Mouse (Mus musculus) adrenal gland, postnatal 10 days (tissue): ENCODE results near the gene Hmgcl. TPM values are rescaled to one million over a fixed set of nuclear protein-coding genes. Genes with fewer than 3 reads are reported as not detected.

Source experiments
- DNase-seq: peaks from one replicate; pipeline ENCODE4 v3.0.0; 2021; ENCODE audit warnings: mixed read lengths
- total RNA-seq, 2 experiments: library from RNA; stranded (reverse); gene quantifications; 2 replicates each; pipeline ENCODE4 v1.2.3; 2021

The Hmgcl gene
- total RNA-seq, 2 experiments from 2014 or later = 84.4 to 108 TPM

DNA sequence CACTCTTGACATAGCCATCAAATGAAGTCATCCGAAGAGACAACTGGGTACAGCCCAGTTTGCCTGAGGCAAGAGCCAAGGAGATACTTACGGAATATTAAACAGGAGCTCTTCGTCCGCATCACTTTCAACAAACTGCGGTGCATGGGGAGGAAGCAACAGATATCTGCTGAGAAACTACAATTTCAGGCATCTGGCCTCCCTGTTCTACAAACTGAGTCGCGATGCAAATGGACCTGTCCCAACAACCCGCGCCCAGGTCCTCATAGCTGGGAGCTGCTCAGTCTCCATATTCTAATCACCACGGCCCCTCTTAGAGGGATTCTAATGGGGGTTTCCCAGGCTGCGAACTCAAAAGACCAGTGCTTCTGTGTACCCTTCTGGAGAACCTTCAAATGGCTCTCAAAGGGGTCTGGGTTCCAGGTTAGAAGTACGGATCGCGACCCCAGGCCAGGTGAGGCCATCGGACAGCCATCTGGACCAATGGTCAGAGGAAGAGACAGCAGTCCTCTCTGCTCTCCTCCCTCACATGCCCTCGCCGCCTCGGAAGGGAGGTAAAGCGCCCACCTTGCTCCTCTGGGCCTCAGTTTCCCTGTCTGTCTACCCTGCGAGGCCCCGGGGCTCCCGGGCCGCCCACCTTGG is 40.2 kb downstream of the Hmgcl start:
- DNase-seq = no peak

DNA sequence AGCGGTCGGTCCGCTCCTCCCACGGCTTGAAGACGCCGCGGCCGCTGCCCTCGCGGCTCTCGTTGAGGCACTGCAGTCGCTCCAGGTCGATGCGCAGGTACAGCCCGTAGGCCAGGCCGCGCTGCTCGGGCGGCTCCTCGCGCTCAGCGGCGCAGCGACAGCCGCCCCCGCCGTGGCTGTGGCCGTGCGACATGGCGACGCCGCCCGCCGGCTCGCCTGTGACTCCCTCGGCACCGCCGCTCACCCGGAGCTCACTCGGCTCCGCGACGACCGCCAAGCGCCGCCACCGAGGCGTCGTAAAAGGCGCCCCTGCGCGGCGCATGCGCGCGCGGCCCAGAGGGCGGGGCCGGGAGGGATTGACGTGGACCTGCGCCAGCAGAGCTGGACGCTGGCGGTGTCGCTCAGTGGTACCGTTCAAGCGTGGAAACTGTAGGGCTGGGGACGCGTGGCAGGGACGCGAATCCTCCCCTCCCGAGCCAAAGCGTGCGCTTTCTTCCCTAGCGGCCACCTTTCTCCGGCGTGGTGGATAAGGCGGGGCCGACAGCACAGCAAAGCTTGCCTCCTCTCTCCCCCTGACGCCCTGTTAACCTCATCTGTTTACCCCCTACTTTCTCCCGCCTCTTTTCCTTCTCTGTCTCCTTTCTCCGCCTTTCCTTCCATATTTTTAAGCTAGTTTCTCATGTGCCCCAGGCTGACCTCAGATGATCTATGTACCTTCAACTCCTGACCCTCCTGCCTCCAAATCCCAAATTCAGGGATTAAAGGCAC is 40.9 kb downstream of the Hmgcl start, which contains the start of gene Pithd1:
TSS of gene Pithd1 (minus strand) at position 322 of the 768 bp plus-strand sequence.
- peak; percentile 95 for DNase-seq

DNA sequence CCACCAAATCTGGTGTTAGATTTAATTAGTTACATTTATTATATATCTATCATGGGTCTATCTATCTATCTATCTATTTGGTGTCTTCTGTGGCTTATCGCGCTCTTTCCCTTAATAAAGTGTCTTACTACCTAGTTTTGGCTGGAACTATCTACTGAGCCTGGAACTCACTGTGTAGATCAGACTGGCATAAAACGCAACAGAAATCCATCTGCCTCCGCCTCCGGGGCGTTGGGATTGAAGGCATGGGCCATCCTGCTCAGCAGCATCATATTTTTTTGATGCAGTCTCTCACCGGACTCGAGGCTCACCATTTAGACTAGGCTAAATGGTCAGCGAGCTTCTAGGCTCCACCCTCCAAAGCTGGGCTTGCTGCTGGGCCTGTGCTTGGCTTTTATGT is 41.5 kb downstream of the Hmgcl start:
- no peak for DNase-seq

DNA sequence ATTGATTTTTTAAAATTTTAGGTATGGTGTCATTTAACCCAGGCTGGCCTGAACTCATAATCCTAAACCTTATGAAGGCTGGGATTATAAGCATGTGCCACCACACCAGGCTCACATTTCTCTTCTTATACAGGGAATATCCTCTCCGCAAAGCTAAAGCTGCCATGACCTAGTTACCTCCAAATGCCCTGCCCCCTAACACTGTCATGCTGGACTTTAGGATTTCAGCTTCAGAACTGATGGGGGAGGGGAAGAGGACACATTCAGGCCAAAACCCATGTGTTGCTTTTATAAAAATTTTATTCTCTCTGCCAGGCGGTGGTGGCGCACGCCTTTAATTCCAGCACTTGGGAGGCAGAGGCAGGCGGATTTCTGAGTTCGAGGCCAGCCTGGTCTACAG is 47.7 kb downstream of the Hmgcl start:
- DNase-seq = no peak

DNA sequence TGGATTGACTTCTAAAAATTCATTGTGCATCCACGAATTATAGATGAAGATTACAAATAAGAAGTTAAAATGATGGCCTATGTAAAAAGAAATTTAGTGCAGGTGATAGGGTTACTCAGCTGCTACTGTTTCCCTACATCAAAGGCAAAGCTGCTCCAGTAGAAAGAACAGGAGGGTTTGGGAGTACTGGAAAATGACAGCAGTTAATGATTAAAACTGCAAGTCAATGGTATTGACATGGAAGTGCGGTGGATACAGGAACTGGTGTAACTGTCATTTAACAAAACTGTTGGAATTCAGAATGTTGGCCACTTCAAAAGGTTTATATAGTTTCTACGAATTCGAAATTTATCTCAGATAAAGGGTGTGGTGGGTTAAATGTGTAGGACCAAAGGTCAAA is 48.9 kb downstream of the Hmgcl start:
- DNase-seq = no peak

DNA sequence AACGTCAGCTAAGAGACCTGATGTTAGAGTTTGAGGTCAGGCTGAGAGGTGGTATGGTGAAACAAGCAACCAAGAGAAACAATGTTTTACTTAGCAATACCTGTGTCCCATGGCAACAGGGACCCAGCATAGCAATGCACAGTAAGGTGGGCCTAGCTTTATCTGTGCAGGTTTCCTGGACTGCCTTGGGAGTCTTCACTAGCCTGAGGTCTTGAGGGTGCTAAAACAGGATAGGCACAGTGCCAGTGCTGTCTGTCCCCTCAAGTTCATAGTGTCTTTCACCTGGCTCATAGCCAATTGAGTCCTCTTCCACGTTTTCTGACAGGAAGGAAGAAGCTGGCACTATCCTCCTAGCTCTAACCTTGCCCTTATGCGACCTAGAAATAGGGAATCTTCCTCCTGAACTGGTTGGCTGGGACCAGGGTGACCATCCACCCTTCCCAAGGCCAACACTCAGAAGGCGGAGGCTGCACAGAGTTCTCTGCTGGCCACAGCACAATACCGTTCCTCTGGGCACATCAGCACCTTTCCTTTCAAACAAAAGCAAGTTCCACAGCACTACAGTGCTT is 57.9 kb downstream of the Hmgcl start:
- DNase-seq = peak; percentile 39

DNA sequence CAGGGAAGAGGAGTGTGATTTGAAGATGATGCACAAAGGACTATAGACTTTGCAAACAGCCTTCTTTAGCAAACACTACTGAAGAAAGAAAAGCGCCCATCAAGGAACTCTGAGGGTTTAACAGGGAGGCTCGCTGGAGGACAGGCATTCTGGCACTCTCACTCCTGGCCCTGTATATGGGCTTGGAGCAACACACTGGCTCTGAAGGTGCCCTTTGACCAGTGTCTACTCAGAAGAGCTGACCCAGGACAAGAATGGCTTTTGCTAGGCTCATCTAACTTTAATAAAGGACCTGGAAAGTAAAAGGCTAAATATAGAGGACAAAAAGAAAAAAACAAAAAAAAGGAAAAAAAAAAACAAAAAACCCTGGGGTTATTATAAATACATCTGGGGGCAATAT is 58.7 kb downstream of the Hmgcl start:
- no peak for DNase-seq

DNA sequence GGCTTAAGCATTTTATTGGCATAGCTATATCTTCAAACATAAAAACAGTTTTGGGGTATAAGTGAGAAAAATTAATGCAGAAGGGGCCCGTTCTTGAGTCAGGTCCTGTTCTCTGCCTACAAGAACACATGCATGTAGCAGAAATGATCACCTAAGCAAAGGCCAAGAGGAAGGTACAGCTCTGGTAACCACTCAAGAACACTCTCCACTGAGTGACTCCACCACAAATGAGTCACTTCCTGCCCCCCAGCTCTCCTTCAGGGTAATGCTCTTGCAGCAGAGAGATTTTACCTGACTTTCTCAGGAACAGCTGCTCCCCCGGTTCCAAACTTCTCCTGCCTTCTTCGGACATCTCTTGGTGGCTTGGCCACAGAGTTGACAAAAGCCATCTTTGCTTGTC is 60.6 kb downstream of the Hmgcl start:
- DNase-seq = no peak

DNA sequence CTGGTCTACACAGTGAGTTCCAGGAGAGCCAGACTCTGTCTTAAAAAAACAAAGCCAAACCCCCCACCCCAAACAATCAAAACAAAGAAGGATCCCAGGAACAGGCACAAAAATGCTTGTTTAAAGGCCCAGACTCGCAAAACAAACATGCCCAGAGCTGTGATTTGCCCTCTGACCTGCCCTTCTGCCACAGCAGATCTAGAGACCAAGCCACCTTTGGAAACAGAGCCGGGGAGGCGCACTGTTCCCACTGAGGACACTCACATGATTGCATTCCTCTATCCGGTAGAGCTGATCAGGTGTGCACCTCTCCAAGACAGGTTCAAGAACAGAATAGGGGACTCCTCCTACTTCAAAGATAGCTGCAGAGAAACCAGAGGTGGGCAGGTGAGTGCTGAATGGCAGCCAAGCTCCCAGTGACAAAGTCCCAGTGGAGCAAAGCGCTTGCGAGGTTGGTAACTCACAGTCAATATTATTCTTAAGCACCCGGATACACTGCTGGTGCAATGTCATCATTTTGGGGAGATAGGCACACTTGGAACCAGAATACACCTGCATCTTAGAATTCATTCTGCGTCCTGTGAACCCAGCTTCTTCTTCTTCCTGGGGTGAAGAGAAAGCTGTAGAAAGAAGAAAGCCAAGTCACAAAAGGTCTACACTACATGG is 62.7 kb downstream of the Hmgcl start:
- no peak for DNase-seq

DNA sequence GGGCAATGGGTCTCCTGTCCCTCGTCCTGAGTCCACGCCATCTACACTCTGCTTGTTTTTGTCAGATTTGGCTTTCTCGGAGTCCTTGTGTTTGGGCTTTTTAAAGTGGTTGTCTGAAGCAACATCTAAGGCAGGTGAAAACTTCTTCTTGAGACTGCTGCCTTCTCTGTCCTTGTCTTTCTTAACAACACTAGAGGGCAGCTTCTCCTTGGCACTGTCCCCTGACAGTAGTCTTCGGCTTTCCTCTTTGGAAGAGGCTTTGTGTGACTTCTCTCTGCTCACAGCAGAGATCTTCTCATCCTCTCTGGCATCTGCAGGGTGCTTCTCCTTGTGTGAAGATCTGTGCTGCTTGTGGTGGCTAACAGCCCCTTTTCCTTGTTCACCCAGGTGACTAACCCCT is 64.3 kb downstream of the Hmgcl start:
- DNase-seq = no peak

Other genes with a start within 250 kb of the Hmgcl start
- gene Il22ra1, start 218.3 kb upstream of the Hmgcl start, total RNA-seq = 1 to 10 TPM; 1.5 to 1.7 TPM
- 10 to 100 TPM in 1 of 2 experiments, 1 to 10 TPM in 1; 4.2 to 15.1 TPM for gene Myom3, start 186.7 kb upstream of the Hmgcl start, total RNA-seq
- 100 to 1,000 TPM in 1 of 2 experiments, 10 to 100 TPM in 1; 94.0 to 117 TPM for gene Srsf10, start 90.7 kb upstream of the Hmgcl start, total RNA-seq
- gene Pnrc2, start 72.6 kb upstream of the Hmgcl start, total RNA-seq = 100 to 1,000 TPM in 1 of 2 experiments, 10 to 100 TPM in 1; 98.7 to 149 TPM
- gene Cnr2, start 51.1 kb upstream of the Hmgcl start, total RNA-seq = 1 to 10 TPM; 2.4 to 3.9 TPM
- gene Fuca1, start 25.7 kb upstream of the Hmgcl start, total RNA-seq = 100 to 1,000 TPM in 1 of 2 experiments, 10 to 100 TPM in 1; 96.9 to 109 TPM
- 10 to 100 TPM; 22.0 to 23.1 TPM for gene Gale, start 17.3 kb downstream of the Hmgcl start, total RNA-seq
- gene Lypla2, start 26.2 kb downstream of the Hmgcl start, total RNA-seq = 10 to 100 TPM; 57.1 to 57.9 TPM
- 10 to 100 TPM; 27.0 to 33.5 TPM for gene Pithd1, start 40.8 kb downstream of the Hmgcl start, total RNA-seq
- gene Eloa, start 75.3 kb downstream of the Hmgcl start, total RNA-seq = 10 to 100 TPM; 40.5 to 41.8 TPM
- 100 to 1,000 TPM; 633 to 663 TPM for gene Rpl11, start 107.0 kb downstream of the Hmgcl start, total RNA-seq
- 100 to 1,000 TPM in 1 of 2 experiments, 10 to 100 TPM in 1; 97.2 to 110 TPM for gene Id3, start 197.0 kb downstream of the Hmgcl start, total RNA-seq
- gene E2f2, start 225.9 kb downstream of the Hmgcl start, total RNA-seq = 10 to 100 TPM in 1 of 2 experiments, 1 to 10 TPM in 1; 7.9 to 14.8 TPM